7 mouse cellular contexts compared by ENCODE assay signal in genomic region chr14:54479451-54479920, GRCm38 (mm10). TPM values are rescaled to one million over a fixed set of nuclear protein-coding genes. Genes with fewer than 3 reads are reported as not detected.
A peak's percentile ranks its signal among the peaks of the same experiment; 100 is the strongest.
DNase-seq lines count a peak whose midpoint lies in the region; ATAC-seq lines count a peak whose summit lies in the region.

No protein-coding gene starts in this region.

- H3K9ac ChIP-seq in forebrain, embryonic 15.5 days (replicated peaks), result peak overlapping the region; percentile 20; the same call in 1 of the 2 replicates
- peak overlapping the region; percentile 57 for H3K9ac ChIP-seq in kidney, embryonic 14.5 days (ENCODE audit: low read depth, low read length)
- H3K9ac ChIP-seq in stomach, embryonic 16.5 days (ENCODE audit: low read length), result peak overlapping the region; percentile 69

- WGBS in forebrain, embryonic 15.5 days, result 3% methylated on average over 39 of the region's 40 CpGs
- WGBS in kidney, embryonic 14.5 days, result 2% methylated on average over 40 of the region's 40 CpGs
- WGBS in stomach, embryonic 16.5 days, result 2% methylated on average over 40 of the region's 40 CpGs

- peaks cover 20% of the 10 kb centered on the region; the same call in 1 of the 2 replicates for H3K27me3 ChIP-seq in forebrain, embryonic 15.5 days
- 0 out of 2 replicates have a peak, but pooled peaks cover 6% of the 10 kb centered on the region for H3K27me3 ChIP-seq in kidney, embryonic 14.5 days (ENCODE audit: control insufficient read depth, insufficient read depth, low read length)
- H3K27me3 ChIP-seq in megakaryocyte, embryonic 14.5 days (replicated peaks), result peaks cover 66% of the 10 kb centered on the region
- H3K27me3 ChIP-seq in stomach, embryonic 16.5 days (ENCODE audit: control insufficient read depth, insufficient read depth, low read length), result peaks cover 15% of the 10 kb centered on the region; the same call in 1 of the 2 replicates

- peak overlapping the region; percentile 41 for H3K4me2 ChIP-seq in forebrain, embryonic 15.5 days (replicated peaks)
- peak overlapping the region; percentile 87 for H3K4me2 ChIP-seq in kidney, embryonic 14.5 days (replicated peaks; ENCODE audit: low read depth, low read length)
- peak overlapping the region; percentile 78 for H3K4me2 ChIP-seq in stomach, embryonic 16.5 days (ENCODE audit: low read depth, low read length)

- H3K4me3 ChIP-seq in forebrain, embryonic 15.5 days, result peak overlapping the region; percentile 26
- peak overlapping the region; percentile 46 for H3K4me3 ChIP-seq in kidney, embryonic 14.5 days (ENCODE audit: low read length)
- H3K4me3 ChIP-seq in megakaryocyte, embryonic 14.5 days (replicated peaks), result peak overlapping the region; percentile 91
- peak overlapping the region; percentile 48 for H3K4me3 ChIP-seq in stomach, embryonic 16.5 days (replicated peaks; ENCODE audit: low read length)

- peaks cover 30% of the 10 kb centered on the region for H3K4me1 ChIP-seq in forebrain, embryonic 15.5 days
- peaks cover 20% of the 10 kb centered on the region for H3K4me1 ChIP-seq in kidney, embryonic 14.5 days (ENCODE audit: control insufficient read depth, insufficient read depth, low read length)
- H3K4me1 ChIP-seq in megakaryocyte, embryonic 14.5 days, result peaks cover 41% of the 10 kb centered on the region
- peaks cover 11% of the 10 kb centered on the region for H3K4me1 ChIP-seq in stomach, embryonic 16.5 days (ENCODE audit: control insufficient read depth, insufficient read depth, low read length)

- DNase-seq in CD8-positive naive resting alpha-beta T cell, adult 2 months (ENCODE audit: low read depth in 2 of 2, low spot score in 2 of 2), result peak; percentile 29 to 34
- DNase-seq in T-cell, adult 2 months (ENCODE audit: low spot score), result peak; percentile 70
- DNase-seq in right cerebral cortex, adult 18-20 months, result no peak

- ATAC-seq in forebrain, embryonic 15.5 days (replicated peaks), result no peak
- ATAC-seq in kidney, embryonic 14.5 days (ENCODE audit: low FRiP score, low TSS enrichment), result peak; percentile 46
- no peak for ATAC-seq in stomach, embryonic 16.5 days (ENCODE audit: insufficient read depth, low FRiP score)

- no peaks in the 10 kb centered on the region for H3K36me3 ChIP-seq in forebrain, embryonic 15.5 days
- no peaks in the 10 kb centered on the region for H3K36me3 ChIP-seq in kidney, embryonic 14.5 days (ENCODE audit: control insufficient read depth, insufficient read depth, low read length)
- no peaks in the 10 kb centered on the region for H3K36me3 ChIP-seq in megakaryocyte, embryonic 14.5 days (replicated peaks; ENCODE audit: low read length)
- H3K36me3 ChIP-seq in stomach, embryonic 16.5 days (ENCODE audit: control insufficient read depth, insufficient read depth, low read length), result no peaks in the 10 kb centered on the region

- no peak overlapping the region for H3K27ac ChIP-seq in forebrain, embryonic 15.5 days (replicated peaks)
- H3K27ac ChIP-seq in kidney, embryonic 14.5 days (ENCODE audit: low read depth, low read length), result no peak overlapping the region
- no peak overlapping the region for H3K27ac ChIP-seq in stomach, embryonic 16.5 days (ENCODE audit: low read length)

- no peaks in the 10 kb centered on the region for H3K9me3 ChIP-seq in forebrain, embryonic 15.5 days
- H3K9me3 ChIP-seq in kidney, embryonic 14.5 days (ENCODE audit: control insufficient read depth, low read length), result no peaks in the 10 kb centered on the region
- H3K9me3 ChIP-seq in megakaryocyte, embryonic 14.5 days, result peaks cover 3% of the 10 kb centered on the region; the same call in 1 of the 2 replicates
- no peaks in the 10 kb centered on the region for H3K9me3 ChIP-seq in stomach, embryonic 16.5 days (replicated peaks; ENCODE audit: control insufficient read depth, low read length)

RNA-seq across cellular contexts. Expression of gene Rem2, which starts 3.6 kb away (rescaled TPM):
- 22.9 and 23.8 TPM in 2 replicates for polyA plus RNA-seq in forebrain, embryonic 15.5 days (2015; fragmentation: Nextera tagmentation; extraction: Ambion mirVana)
- 6.1 and 6.9 TPM in 2 replicates for polyA plus RNA-seq in kidney, embryonic 14.5 days (2014; fragmentation: Nextera tagmentation; extraction: Ambion mirVana)
- polyA plus RNA-seq in megakaryocyte, embryonic 14.5 days (2012; ENCODE audit: insufficient read depth, low replicate concordance), result 0.30 and 2.1 TPM in 2 replicates
- 1.5 TPM in 2 replicates for polyA plus RNA-seq in stomach, embryonic 16.5 days (2015; fragmentation: Nextera tagmentation; extraction: Ambion mirVana)

RNA-seq across cellular contexts. Expression of gene Lrp10, which starts 15.5 kb away (rescaled TPM):
- 32.5 and 33.9 TPM in 2 replicates for polyA plus RNA-seq in forebrain, embryonic 15.5 days (2015; fragmentation: Nextera tagmentation; extraction: Ambion mirVana)
- 32.0 and 47.0 TPM in 2 replicates for polyA plus RNA-seq in kidney, embryonic 14.5 days (2014; fragmentation: Nextera tagmentation; extraction: Ambion mirVana)
- polyA plus RNA-seq in megakaryocyte, embryonic 14.5 days (2012; ENCODE audit: insufficient read depth, low replicate concordance), result 312 and 469 TPM in 2 replicates
- 39.6 and 40.3 TPM in 2 replicates for polyA plus RNA-seq in stomach, embryonic 16.5 days (2015; fragmentation: Nextera tagmentation; extraction: Ambion mirVana)

RNA-seq across cellular contexts. Expression of gene Prmt5, which starts 37.8 kb away (rescaled TPM):
- polyA plus RNA-seq in forebrain, embryonic 15.5 days (2015; fragmentation: Nextera tagmentation; extraction: Ambion mirVana), result 101 and 102 TPM in 2 replicates
- 87.5 and 108 TPM in 2 replicates for polyA plus RNA-seq in kidney, embryonic 14.5 days (2014; fragmentation: Nextera tagmentation; extraction: Ambion mirVana)
- 45.3 and 47.2 TPM in 2 replicates for polyA plus RNA-seq in megakaryocyte, embryonic 14.5 days (2012; ENCODE audit: insufficient read depth, low replicate concordance)
- 66.5 and 71.1 TPM in 2 replicates for polyA plus RNA-seq in stomach, embryonic 16.5 days (2015; fragmentation: Nextera tagmentation; extraction: Ambion mirVana)

RNA-seq across cellular contexts. Expression of gene Mmp14, which starts 48.1 kb away (rescaled TPM):
- 60.3 and 61.7 TPM in 2 replicates for polyA plus RNA-seq in forebrain, embryonic 15.5 days (2015; fragmentation: Nextera tagmentation; extraction: Ambion mirVana)
- 101 and 167 TPM in 2 replicates for polyA plus RNA-seq in kidney, embryonic 14.5 days (2014; fragmentation: Nextera tagmentation; extraction: Ambion mirVana)
- 2.3 and 20.3 TPM in 2 replicates for polyA plus RNA-seq in megakaryocyte, embryonic 14.5 days (2012; ENCODE audit: insufficient read depth, low replicate concordance)
- 120 and 126 TPM in 2 replicates for polyA plus RNA-seq in stomach, embryonic 16.5 days (2015; fragmentation: Nextera tagmentation; extraction: Ambion mirVana)

RNA-seq across cellular contexts. Expression of gene Mrpl52, which starts 52.8 kb away (rescaled TPM):
- 269 and 282 TPM in 2 replicates for polyA plus RNA-seq in forebrain, embryonic 15.5 days (2015; fragmentation: Nextera tagmentation; extraction: Ambion mirVana)
- polyA plus RNA-seq in kidney, embryonic 14.5 days (2014; fragmentation: Nextera tagmentation; extraction: Ambion mirVana), result 269 and 360 TPM in 2 replicates
- 822 and 954 TPM in 2 replicates for polyA plus RNA-seq in megakaryocyte, embryonic 14.5 days (2012; ENCODE audit: insufficient read depth, low replicate concordance)
- 206 and 264 TPM in 2 replicates for polyA plus RNA-seq in stomach, embryonic 16.5 days (2015; fragmentation: Nextera tagmentation; extraction: Ambion mirVana)

Comparison
In these comparisons a context has a peak if more than half of its experiments do, and no peak if none do; other contexts are left out.
1. H3K4me3 ChIP-seq: peak in every context shown above with its lines; median percentile 91 in megakaryocyte, embryonic 14.5 days; 48 in stomach, embryonic 16.5 days; 46 in kidney, embryonic 14.5 days; 26 in forebrain, embryonic 15.5 days.